Mouse (Mus musculus): Measurements from ENCODE around the gene Cmtm5.
"Not testable (repeated sequence)": the region's sequence is repeated elsewhere in the genome, so short reads cannot be mapped to it uniquely, and the experiment has no call there.

Cmtm5 gene

DNA sequence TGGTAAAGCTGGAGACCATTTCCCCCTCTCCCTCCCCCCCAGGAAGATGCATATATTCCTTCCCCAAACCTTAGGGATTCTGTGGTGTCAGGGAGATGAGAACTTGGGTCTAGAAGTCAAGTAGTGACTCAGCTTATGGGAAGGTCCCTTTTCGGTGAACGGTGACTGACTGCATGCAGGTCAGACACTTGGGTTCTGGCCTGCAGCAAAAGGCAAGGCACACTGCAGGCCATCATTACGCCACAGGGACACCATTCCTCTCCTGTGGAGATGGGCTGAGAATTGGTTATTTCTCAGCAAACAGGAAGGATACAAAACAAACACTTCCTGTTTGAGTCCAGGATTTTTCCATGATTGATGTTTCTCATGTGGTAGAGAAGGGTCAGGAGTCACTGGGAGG, 23.1 kb downstream of the Cmtm5 start:
- no peak for DNase-seq (ENCODE audit: low read depth, low spot score)

DNA sequence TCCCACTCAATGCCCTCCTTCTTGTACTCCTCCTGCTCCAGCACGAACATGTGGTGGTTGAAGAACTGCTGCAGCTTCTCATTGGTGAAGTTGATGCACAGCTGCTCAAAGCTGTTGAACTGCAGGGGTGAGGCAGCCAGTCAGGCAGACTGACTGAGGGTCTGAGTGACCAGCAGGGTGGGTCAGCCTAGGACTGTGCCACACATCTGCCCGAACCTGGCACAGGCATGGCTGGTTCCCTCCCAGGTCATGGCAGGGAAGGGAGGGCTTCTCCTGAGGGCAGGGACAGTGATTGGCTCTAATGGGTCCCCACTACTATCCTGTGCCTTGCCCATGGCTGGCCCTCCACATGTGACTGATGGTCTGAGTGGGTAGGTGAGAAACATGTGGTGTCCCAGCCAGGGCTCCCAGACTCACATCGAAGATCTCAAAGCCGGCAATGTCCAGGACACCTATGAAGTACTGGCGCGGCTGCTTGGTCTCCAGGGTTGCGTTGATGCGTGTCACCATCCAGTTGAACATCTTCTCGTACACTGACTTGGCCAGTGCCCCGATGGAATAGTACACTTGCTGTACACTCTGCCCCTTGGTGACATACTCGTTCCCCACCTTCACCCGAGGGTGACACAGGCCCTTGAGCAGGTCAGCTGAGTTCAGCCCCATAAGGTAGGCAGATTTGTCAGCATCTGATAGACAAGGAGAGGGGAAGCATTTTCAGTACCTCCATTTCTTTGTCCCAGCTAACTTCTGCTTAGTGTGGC, 24.0 kb downstream of the Cmtm5 start:
- not testable (repeated sequence) for DNase-seq (ENCODE audit: low read depth, low spot score)

DNA sequence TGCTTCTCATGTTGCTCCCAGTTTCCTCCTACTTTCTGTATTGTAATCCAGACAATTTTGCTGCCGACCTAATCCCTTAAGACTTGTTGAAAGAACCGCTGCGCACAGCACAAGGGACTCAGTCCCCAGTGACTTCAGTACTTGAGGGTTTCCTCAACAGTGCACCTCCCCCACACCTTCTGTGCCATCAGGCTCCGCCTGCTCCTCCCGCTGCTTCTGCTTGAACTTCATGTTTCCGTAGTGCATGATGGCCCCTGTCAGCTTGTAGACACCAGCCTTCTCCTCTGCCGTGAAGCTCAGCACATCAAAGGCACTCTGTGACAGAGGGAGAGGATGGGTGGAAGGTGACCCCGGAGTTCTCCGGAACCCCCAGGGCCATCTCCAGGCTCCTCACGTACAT, 24.7 kb downstream of the Cmtm5 start:
- peak; percentile 40 for DNase-seq (ENCODE audit: low read depth, low spot score)

DNA sequence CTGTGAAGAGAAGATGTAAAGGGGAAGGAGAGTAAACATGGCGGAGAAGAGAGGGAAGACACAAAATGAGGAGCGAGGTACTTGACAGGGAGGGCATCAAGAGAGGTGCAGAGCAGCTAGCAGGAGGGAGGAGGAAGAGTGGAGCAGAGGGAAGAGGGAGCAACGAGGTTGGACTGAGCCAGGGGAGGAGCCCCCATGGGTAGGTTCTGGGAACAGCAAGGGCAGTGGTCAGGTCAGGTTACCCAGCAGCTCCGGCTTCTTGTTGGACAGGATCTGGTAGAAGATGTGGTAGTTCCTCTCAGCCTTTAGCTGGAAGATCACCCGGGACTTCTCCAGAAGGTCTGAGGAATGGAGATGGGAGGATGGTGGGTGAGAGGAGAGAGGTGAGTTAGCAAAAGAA, 25.4 kb downstream of the Cmtm5 start:
- DNase-seq (ENCODE audit: low read depth, low spot score), result no peak

DNA sequence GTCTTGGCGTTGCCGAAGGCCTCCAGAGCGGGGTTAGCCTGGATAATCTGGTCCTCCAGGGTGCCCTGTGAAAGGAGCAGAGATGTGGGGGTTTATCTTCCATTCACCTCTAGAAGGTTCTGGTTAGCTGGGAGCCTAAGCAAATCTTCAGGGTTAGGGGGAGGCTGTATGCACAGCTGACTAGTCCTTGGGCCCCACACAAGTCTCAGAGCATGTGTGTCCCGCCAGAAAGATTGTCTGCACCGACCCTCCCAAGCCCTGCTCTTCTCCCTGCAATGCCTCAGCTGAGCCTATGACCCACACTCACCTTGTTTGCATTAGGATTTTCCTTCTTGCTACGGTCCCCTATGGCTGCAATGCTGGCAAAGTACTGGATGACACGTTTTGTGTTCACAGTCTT, 26.7 kb downstream of the Cmtm5 start:
- DNase-seq (ENCODE audit: low read depth, low spot score), result no peak

DNA sequence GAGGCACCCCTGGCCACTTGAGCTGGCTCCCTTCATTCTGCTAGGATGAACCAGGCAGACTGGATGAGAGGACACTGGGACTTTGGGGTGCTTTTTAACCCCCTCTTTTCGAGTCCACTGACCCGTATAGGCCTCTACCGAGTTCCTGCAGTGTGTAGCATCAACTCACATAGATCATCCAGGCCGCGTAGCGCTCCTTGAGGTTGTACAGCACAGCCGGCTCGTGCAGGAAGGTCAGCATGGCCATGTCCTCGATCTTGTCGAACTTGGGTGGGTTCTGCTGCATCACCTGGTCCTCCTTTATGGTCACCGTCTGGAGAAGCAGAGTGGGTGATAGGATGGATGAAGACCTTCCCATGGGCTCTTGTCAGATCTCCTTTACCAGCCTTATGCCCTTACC, 27.7 kb downstream of the Cmtm5 start:
- DNase-seq (ENCODE audit: low read depth, low spot score), result no peak

DNA sequence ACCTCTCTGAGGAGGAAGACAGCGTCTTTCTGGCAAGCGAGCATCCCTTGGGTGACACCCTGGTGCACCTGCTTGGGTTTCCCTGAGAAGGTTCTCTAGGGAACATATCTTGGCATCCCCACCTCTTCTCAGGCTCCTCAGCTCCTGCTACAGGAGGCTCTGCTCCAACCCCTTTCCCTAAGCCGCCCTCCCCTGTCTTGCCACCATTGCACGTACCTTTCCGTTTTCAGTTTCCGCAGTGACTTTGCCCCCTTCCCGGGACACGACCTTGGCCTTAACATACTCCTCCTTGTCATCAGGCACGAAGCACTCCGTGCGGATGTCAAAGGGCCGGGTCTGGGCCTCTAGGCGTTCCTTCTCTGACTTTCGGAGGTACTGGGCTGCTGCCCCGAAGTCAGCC, 29.0 kb downstream of the Cmtm5 start:
- no peak for DNase-seq (ENCODE audit: low read depth, low spot score)

DNA sequence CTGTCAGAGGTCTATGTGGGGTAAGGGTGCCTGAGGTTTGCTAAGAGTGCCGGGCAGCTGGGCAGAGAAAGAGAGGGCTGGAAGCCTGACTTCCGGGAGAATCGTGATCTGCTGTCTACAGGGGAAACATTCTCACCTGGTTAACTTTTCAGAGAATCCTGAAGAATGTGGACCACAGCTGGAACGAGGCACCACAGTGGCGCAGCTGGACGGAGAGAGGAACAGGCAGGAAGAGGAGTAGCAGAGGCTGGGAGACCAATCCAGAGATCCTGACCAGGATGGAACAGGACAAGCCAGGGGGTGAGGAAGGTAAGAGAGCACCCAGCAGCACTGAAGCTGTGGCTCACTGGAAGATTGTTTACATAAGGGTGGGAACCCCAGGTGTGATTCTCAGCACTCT, 29.6 kb downstream of the Cmtm5 start:
- DNase-seq (ENCODE audit: low read depth, low spot score), result no peak

DNA sequence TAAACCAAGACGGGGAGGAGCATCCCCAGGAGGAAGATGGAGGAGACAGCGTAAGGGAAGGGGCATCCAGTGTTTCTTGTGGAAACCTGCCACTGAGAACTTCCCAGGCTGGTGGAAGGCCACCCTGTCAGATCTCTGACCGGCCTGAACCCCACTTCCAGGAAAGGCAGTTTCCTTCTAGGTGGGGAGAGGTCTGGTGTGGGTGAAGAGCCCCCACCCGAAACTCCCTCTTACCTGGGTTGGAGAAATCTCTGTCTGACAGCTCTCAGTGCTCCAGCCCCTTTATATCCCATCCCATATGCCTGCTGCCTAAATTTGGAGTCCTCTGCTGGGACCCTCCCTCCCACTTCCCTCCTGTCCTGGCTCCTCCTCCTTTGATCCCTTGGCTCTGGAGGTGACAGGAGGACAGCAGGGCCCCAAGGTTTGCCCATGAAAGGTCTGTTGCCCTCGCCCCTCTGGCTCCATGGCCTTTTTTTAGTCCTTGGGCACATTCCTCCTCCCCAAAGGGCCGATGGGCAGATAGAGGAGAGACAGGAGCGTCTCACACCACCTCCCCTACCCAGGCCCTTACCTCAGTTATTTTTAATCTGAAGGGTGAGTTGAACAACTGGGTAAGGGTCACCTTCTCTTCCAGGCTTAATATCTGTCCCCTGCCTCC, 30.4 kb downstream of the Cmtm5 start, which contains the start of gene Myh6:
TSS of gene Myh6 (minus strand) at position 608 of the 658 bp plus-strand sequence.
- DNase-seq (ENCODE audit: low read depth, low spot score), result no peak

DNA sequence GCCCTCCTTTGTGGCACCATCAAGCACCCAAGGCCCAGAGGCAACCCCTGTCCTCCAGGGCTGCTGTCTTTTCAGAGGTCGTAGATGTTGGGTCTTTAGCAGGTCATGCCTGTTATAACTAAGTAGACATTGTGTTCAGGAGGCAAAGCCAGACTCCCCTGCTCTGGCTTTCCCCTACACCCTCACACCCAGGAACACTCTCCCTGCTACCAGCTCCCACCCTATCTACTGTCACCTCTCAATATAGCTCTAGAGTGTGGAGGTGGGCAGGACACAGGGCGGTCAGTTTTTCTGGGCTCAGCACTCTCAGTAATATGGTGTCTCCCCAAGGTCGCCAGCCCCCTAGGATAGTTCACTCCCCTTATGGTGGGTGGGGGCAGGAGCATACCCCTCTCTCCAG, 31.8 kb downstream of the Cmtm5 start:
- DNase-seq (ENCODE audit: low read depth, low spot score), result no peak

DNA sequence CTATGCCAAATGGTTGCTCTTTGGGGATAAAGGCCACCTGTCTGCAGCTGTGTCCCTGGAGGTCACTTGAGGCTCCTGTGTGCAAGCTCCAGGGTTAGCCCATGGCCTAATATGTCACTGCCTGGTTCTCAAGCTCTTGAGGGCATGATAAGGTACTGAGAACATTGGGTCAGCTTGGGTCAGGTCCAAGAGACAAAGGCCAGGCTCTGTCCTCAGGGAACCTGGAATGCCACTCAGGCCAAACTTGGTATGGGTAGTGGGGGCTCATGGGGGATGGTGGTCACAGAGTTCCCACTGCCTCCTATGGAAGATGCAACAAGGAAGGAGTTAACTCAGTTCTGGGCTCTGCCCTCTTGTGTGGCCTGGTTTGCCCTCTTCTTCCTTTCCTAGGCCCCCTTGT, 32.3 kb downstream of the Cmtm5 start:
- no peak for DNase-seq (ENCODE audit: low read depth, low spot score)

DNA sequence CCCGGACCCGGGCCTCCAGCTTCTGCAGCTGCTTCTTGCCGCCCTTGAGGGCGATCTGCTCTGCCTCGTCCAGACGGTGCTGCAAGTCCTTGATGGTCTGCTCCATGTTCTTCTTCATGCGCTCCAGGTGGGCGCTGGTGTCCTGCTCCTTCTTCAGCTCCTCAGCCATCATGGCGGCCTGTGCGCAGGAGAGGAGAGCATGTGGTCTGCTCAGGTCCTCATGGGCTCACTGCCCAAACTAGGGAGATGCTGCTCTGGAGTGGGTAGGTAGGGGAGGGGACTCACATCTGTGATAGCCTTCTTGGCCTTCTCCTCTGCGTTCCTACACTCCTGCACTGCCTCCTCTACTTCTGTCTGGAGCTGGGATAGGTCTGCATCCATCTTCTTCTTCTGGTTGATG, 36.7 kb downstream of the Cmtm5 start:
- not testable (repeated sequence) for DNase-seq (ENCODE audit: low read depth, low spot score)

DNA sequence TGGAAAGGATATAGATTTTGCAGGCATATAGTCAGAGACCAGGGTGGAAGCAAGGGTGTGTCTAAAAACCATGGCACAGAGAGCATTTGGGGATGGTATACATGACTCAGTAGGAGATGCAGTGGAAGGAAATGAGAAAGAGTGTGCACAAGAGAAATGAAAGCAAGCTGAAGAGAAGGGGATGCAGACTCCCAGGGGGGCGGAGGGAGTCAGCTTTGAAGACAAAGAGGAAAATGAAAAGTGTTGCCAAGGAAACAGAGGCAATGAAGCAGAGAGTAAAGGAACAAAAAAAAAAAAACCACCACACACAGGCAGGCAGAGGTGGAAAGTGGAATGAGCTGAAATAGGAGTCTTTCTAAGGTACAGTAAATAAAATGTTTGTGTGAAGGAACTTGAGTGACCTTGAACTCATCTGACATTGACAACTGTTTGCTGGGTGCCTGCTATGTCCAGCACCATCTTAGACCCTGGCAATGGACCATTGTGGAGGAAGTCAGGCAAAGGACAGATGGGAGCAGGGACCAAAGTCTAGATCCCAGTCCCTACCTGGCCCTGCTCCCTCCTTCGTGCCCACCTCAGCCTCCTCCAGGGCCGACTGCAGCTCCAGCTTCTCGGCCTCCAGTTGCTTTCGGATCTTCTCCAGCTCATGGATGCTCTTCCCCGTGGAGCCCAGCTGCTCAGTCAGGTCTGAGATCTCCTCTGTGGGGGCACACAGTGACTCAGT, 38.2 kb downstream of the Cmtm5 start:
- no peak for DNase-seq (ENCODE audit: low read depth, low spot score)

DNA sequence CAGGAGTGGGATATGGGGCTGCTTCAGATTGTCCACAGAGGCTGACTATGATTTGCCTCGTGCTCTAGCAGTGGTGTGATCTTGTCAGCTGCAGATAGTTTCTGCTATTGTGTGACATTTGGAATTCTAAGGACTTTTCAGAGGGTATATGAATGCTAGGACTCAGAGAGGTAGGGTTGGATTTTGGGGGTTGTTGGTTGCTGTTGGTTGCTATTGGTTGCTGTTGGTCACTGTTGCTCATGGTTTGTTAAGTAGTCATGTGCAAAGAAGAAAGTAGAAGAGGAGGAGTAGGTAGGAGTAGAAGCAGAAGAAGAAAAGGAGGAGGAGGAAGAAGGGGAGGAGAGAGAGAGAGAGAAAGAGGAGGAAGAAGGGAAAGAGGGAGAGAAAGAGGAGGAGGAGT, 40.6 kb downstream of the Cmtm5 start, which contains the start of gene Gm17428:
TSS of gene Gm17428 (plus strand) at position 301 of the 400 bp plus-strand sequence.
- no peak for DNase-seq (ENCODE audit: low read depth, low spot score)

DNA sequence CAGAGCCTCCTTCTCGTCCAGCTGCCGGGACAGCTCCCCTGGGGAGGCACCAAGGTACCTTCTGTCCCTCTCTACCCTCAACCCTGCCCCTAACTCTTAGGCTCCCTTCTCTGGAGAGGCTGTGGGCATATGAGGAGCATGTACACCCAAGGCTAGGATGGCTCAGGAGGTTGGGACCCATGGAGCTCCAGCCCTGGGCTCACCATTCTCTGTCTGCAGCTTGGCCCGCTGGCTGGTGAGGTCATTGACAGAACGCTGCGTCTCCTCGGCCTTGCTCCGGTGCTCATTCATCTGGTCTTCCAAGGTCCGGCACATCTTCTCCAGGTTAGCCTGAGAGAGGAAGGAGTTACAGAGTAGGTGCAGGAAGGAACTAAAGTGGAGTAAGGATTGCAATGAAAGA, 42.6 kb downstream of the Cmtm5 start:
- no peak for DNase-seq (ENCODE audit: low read depth, low spot score)

DNA sequence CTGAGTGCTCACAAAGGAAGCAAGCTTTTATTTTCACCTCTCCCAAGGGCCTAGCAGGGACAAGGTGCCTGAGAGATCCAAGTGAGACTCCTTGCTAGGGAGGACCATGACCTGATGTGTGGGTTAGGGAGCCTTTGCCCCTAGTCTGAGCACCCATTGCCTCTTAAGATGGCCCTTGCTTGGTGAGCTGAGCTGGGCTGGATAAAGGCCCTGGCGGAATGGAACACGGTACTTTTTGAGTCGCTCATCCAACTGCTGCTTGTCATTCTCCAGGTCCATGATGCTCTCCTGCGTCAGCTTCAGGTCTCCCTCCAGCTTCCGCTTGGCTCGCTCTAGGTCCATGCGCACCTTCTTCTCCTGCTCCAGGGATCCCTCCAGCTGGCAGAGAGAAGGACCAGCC, 45.9 kb downstream of the Cmtm5 start:
- DNase-seq (ENCODE audit: low read depth, low spot score), result no peak

DNA sequence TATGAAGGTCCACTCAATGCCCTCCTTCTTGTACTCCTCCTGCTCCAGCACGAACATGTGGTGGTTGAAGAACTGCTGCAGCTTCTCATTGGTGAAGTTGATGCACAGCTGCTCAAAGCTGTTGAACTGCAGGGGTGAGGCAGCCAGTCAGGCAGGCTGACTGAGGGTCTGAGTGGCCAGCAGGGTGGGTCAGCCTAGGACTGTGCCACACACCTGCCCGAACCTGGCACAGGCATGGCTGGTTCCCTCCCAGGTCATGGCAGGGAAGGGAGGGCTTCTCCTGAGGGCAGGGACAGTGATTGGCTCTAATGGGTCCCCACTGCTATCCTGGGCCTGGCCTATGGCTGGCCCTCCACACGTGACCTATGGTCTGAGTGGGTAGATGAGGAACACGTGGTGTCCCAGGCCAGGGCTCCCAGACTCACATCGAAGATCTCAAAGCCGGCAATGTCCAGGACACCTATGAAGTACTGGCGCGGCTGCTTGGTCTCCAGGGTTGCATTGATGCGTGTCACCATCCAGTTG, 52.4 kb downstream of the Cmtm5 start:
- not testable (repeated sequence) for DNase-seq (ENCODE audit: low read depth, low spot score)
